Mouse (Mus musculus) testis, adult 2 months (tissue): ENCODE results near the gene Ilkap. TPM values are rescaled to one million over a fixed set of nuclear protein-coding genes. Genes with fewer than 3 reads are reported as not detected.
A peak's percentile ranks its signal among the peaks of the same experiment; 100 is the strongest.

ENCODE experiments used
- H3K27ac ChIP-seq: fragments of 200-500 bp; 2 replicates; pipeline ENCODE4 v1.5.1; 2012; ENCODE audit warnings: low read depth, low read length; ENCODE audit not compliant: control insufficient read depth, insufficient read depth
- H3K27me3 ChIP-seq: fragments of 200-500 bp; 2 replicates; pipeline ENCODE4 v1.6.1; 2012; ENCODE audit warnings: mild to moderate bottlenecking, low read length, moderate library complexity; ENCODE audit not compliant: control insufficient read depth, insufficient read depth
- H3K36me3 ChIP-seq: fragments of 200-500 bp; 2 replicates; pipeline ENCODE4 v1.6.1; 2012; ENCODE audit warnings: mild to moderate bottlenecking, low read length; ENCODE audit not compliant: control insufficient read depth, insufficient read depth
- H3K4me1 ChIP-seq: fragments of 200-500 bp; 2 replicates; pipeline ENCODE4 v1.6.1; 2012; ENCODE audit warnings: low read length; ENCODE audit not compliant: control insufficient read depth, insufficient read depth
- H3K4me3 ChIP-seq: fragments of 200-500 bp; 2 replicates; pipeline ENCODE4 v1.5.1; 2012; ENCODE audit warnings: low read depth, mild to moderate bottlenecking, low read length, moderate library complexity, mixed read lengths; ENCODE audit not compliant: control insufficient read depth
- CTCF ChIP-seq: fragments of 200-500 bp; IDR thresholded peaks from 2 replicates; pipeline ENCODE4 v1.5.1; 2012; ENCODE audit warnings: low read depth, mild to moderate bottlenecking, inconsistent platforms, low read length, moderate library complexity; ENCODE audit not compliant: control insufficient read depth, insufficient read depth, insufficient replicate concordance
- POLR2A ChIP-seq: fragments of 200-500 bp; IDR thresholded peaks from 2 replicates; pipeline ENCODE4 v1.6.1; 2012; ENCODE audit warnings: low read depth, mild to moderate bottlenecking, inconsistent platforms, low read length, moderate library complexity; ENCODE audit not compliant: control insufficient read depth
- polyA plus RNA-seq: library from polyadenylated mRNA; depleted of rRNA; stranded (reverse); fragments of >200 nt; gene quantifications from 2 replicates; pipeline ENCODE4 v1.2.3, GENCODE M21; 2012; rRNA removed

The Ilkap gene
- 20.0 and 20.2 TPM in 2 replicates for polyA plus RNA-seq

- Histone ChIP-seq H3K27me3 (no peaks in the 10 kb centered on the region), H3K4me1 (peaks cover 4% of the 10 kb centered on the region), H3K36me3 (no peaks in the 10 kb centered on the region), H3K4me3 (peak within 1 kb of the TSS; percentile 81), H3K27ac (peak within 1 kb of the TSS; percentile 71)
- TF ChIP-seq POLR2A: no peak
- no peak for TF ChIP-seq CTCF
Measured at GRCm38 (mm10) chr1:91398260-91399062, at the start of gene Ilkap. Gene Ilkap, minus strand, starts transcription at chr1:91398815.

GRCm38 (mm10) chr1:91446511-91446910 is 47.9 kb upstream of the Ilkap start:
- Histone ChIP-seq H3K4me3 (no peak overlapping the region), H3K27me3 (no peaks in the 10 kb centered on the region), H3K36me3 (peaks cover 2% of the 10 kb centered on the region; the same call in 1 of the 2 replicates), H3K4me1 (no peaks in the 10 kb centered on the region; the same call in 1 of the 2 replicates), H3K27ac (no peak overlapping the region; the same call in 1 of the 2 replicates)
- TF ChIP-seq POLR2A (no peak), CTCF (no peak)

- H3K36me3 ChIP-seq: peaks cover 2% of the 10 kb centered on the region; the same call in 1 of the 2 replicates
- TF ChIP-seq POLR2A: no peak
- no peaks in the 10 kb centered on the region for H3K27me3 ChIP-seq
- no peaks in the 10 kb centered on the region; the same call in 1 of the 2 replicates for H3K4me1 ChIP-seq
- no peak overlapping the region for H3K4me3 ChIP-seq
- H3K27ac ChIP-seq: no peak overlapping the region; the same call in 1 of the 2 replicates
Measured at GRCm38 (mm10) chr1:91446060-91446459, 47.4 kb upstream of the Ilkap start.

- H3K36me3 ChIP-seq: peaks cover 2% of the 10 kb centered on the region; the same call in 1 of the 2 replicates
- H3K27me3 ChIP-seq: no peaks in the 10 kb centered on the region
- no peak for TF ChIP-seq CTCF
- TF ChIP-seq POLR2A: no peak
- no peak overlapping the region for H3K27ac ChIP-seq
- no peaks in the 10 kb centered on the region; the same call in 1 of the 2 replicates for H3K4me1 ChIP-seq
- H3K4me3 ChIP-seq: no peak overlapping the region
Measured at GRCm38 (mm10) chr1:91444841-91445830, 46.5 kb upstream of the Ilkap start.

GRCm38 (mm10) chr1:91442350-91442990 is 43.9 kb upstream of the Ilkap start:
- Histone ChIP-seq H3K36me3 (peaks cover 2% of the 10 kb centered on the region; the same call in 1 of the 2 replicates), H3K4me3 (no peak overlapping the region), H3K4me1 (no peaks in the 10 kb centered on the region; the same call in 1 of the 2 replicates), H3K27ac (no peak overlapping the region), H3K27me3 (no peaks in the 10 kb centered on the region)
- TF ChIP-seq POLR2A (no peak), CTCF (no peak)

GRCm38 (mm10) chr1:91441855-91442254 is 43.2 kb upstream of the Ilkap start:
- Histone ChIP-seq H3K4me3 (no peak overlapping the region), H3K27me3 (no peaks in the 10 kb centered on the region), H3K27ac (no peak overlapping the region), H3K36me3 (peaks cover 2% of the 10 kb centered on the region; the same call in 1 of the 2 replicates), H3K4me1 (peaks cover 2% of the 10 kb centered on the region; the same call in 1 of the 2 replicates)
- TF ChIP-seq CTCF: no peak
- TF ChIP-seq POLR2A: no peak

GRCm38 (mm10) chr1:91439776-91440175 is 41.2 kb upstream of the Ilkap start:
- no peaks in the 10 kb centered on the region for H3K36me3 ChIP-seq
- H3K4me1 ChIP-seq: peaks cover 4% of the 10 kb centered on the region
- H3K4me3 ChIP-seq: no peak overlapping the region
- H3K27ac ChIP-seq: no peak overlapping the region
- no peak for TF ChIP-seq CTCF
- no peak for TF ChIP-seq POLR2A
- H3K27me3 ChIP-seq: no peaks in the 10 kb centered on the region
